In genomic region chr2:21368351-21369170, GRCm38 (mm10) we compare ENCODE assay signal across 7 mouse cellular contexts. TPM values are rescaled to one million over a fixed set of nuclear protein-coding genes. Genes with fewer than 3 reads are reported as not detected.
DNase-seq lines count a peak whose midpoint lies in the region; ATAC-seq and TF ChIP-seq lines count a peak whose summit lies in the region.

No protein-coding gene starts in this region.

- no peak for TF ChIP-seq EP300 in lung, postnatal 0 days (IDR thresholded peaks at IDR 0.05)

- no peak overlapping the region for H3K9ac ChIP-seq in lung, embryonic 15.5 days
- no peak overlapping the region for H3K9ac ChIP-seq in lung, postnatal 0 days (replicated peaks; ENCODE audit: low read depth)
- H3K9ac ChIP-seq in forebrain, embryonic 16.5 days (replicated peaks; ENCODE audit: low read depth, low read length), result peak overlapping the region; percentile 70
- H3K9ac ChIP-seq in stomach, embryonic 16.5 days (ENCODE audit: low read length), result no peak overlapping the region

- H3K36me3 ChIP-seq in lung, embryonic 15.5 days, result no peaks in the 10 kb centered on the region
- no peaks in the 10 kb centered on the region for H3K36me3 ChIP-seq in lung, postnatal 0 days (ENCODE audit: insufficient read depth, low read length)
- H3K36me3 ChIP-seq in forebrain, embryonic 16.5 days (ENCODE audit: control insufficient read depth, insufficient read depth), result no peaks in the 10 kb centered on the region
- no peaks in the 10 kb centered on the region for H3K36me3 ChIP-seq in limb, embryonic 10.5 days
- H3K36me3 ChIP-seq in stomach, embryonic 16.5 days (ENCODE audit: control insufficient read depth, insufficient read depth, low read length), result no peaks in the 10 kb centered on the region

- no peak overlapping the region for H3K27ac ChIP-seq in lung, embryonic 15.5 days
- no peak overlapping the region for H3K27ac ChIP-seq in lung, postnatal 0 days (ENCODE audit: low read length)
- H3K27ac ChIP-seq in forebrain, embryonic 16.5 days (ENCODE audit: low read length), result no peak overlapping the region
- no peak overlapping the region for H3K27ac ChIP-seq in limb, embryonic 10.5 days
- no peak overlapping the region for H3K27ac ChIP-seq in stomach, embryonic 16.5 days (ENCODE audit: low read length)

- no peak overlapping the region for H3K4me2 ChIP-seq in lung, embryonic 15.5 days
- H3K4me2 ChIP-seq in lung, postnatal 0 days (replicated peaks; ENCODE audit: low read depth, low read length), result no peak overlapping the region
- peak overlapping the region; percentile 95 for H3K4me2 ChIP-seq in forebrain, embryonic 16.5 days (ENCODE audit: low read length)
- H3K4me2 ChIP-seq in stomach, embryonic 16.5 days (ENCODE audit: low read depth, low read length), result no peak overlapping the region

- no peak for TF ChIP-seq CTCF in lung, postnatal 0 days (IDR thresholded peaks at IDR 0.05)

- no peak overlapping the region for H3K4me3 ChIP-seq in lung, embryonic 15.5 days
- no peak overlapping the region for H3K4me3 ChIP-seq in lung, postnatal 0 days (ENCODE audit: low read depth, low read length)
- H3K4me3 ChIP-seq in forebrain, embryonic 16.5 days (replicated peaks; ENCODE audit: low read length), result peak overlapping the region; percentile 75
- no peak overlapping the region for H3K4me3 ChIP-seq in limb, embryonic 10.5 days
- H3K4me3 ChIP-seq in stomach, embryonic 16.5 days (replicated peaks; ENCODE audit: low read length), result no peak overlapping the region

- ATAC-seq in lung, embryonic 15.5 days (ENCODE audit: borderline replicate concordance, extremely low read depth, low FRiP score, low TSS enrichment), result peak; percentile 39; the same call in 1 of the 2 replicates
- no peak; the same call in 1 of the 2 replicates for ATAC-seq in lung, postnatal 0 days
- ATAC-seq in forebrain, embryonic 16.5 days, result no peak
- 0 out of 2 replicates have a peak, but pooled peaks have one; percentile 3 for ATAC-seq in stomach, embryonic 16.5 days (ENCODE audit: insufficient read depth, low FRiP score)

- no peaks in the 10 kb centered on the region for H3K9me3 ChIP-seq in lung, embryonic 15.5 days
- no peaks in the 10 kb centered on the region for H3K9me3 ChIP-seq in lung, postnatal 0 days (ENCODE audit: low read length)
- H3K9me3 ChIP-seq in forebrain, embryonic 16.5 days (ENCODE audit: control insufficient read depth, low read length), result no peaks in the 10 kb centered on the region
- H3K9me3 ChIP-seq in limb, embryonic 10.5 days (replicated peaks), result no peaks in the 10 kb centered on the region
- H3K9me3 ChIP-seq in stomach, embryonic 16.5 days (replicated peaks; ENCODE audit: control insufficient read depth, low read length), result no peaks in the 10 kb centered on the region

- 16% methylated on average over 44 of the region's 44 CpGs for WGBS in lung, embryonic 15.5 days
- WGBS in lung, postnatal 0 days, result 19% methylated on average over 39 of the region's 44 CpGs
- 11% methylated on average over 44 of the region's 44 CpGs for WGBS in forebrain, embryonic 16.5 days
- 14% methylated on average over 44 of the region's 44 CpGs for WGBS in limb, embryonic 10.5 days
- WGBS in stomach, embryonic 16.5 days, result 14% methylated on average over 44 of the region's 44 CpGs

- H3K27me3 ChIP-seq in lung, embryonic 15.5 days, result peaks cover 28% of the 10 kb centered on the region
- H3K27me3 ChIP-seq in lung, postnatal 0 days (replicated peaks; ENCODE audit: insufficient read depth, low read length), result no peaks in the 10 kb centered on the region
- H3K27me3 ChIP-seq in forebrain, embryonic 16.5 days (replicated peaks; ENCODE audit: control insufficient read depth, insufficient read depth, low read length), result peaks cover 13% of the 10 kb centered on the region
- peaks cover 36% of the 10 kb centered on the region for H3K27me3 ChIP-seq in limb, embryonic 10.5 days (ENCODE audit: low read depth, poor library complexity, severe bottlenecking)
- H3K27me3 ChIP-seq in stomach, embryonic 16.5 days (ENCODE audit: control insufficient read depth, insufficient read depth, low read length), result peaks cover 18% of the 10 kb centered on the region

- H3K4me1 ChIP-seq in lung, embryonic 15.5 days, result no peaks in the 10 kb centered on the region
- no peaks in the 10 kb centered on the region for H3K4me1 ChIP-seq in lung, postnatal 0 days (ENCODE audit: insufficient read depth, low read depth, low read length)
- H3K4me1 ChIP-seq in forebrain, embryonic 16.5 days (replicated peaks; ENCODE audit: control insufficient read depth, insufficient read depth, low read length), result peaks cover 16% of the 10 kb centered on the region
- H3K4me1 ChIP-seq in limb, embryonic 10.5 days, result peaks cover 7% of the 10 kb centered on the region
- H3K4me1 ChIP-seq in stomach, embryonic 16.5 days (ENCODE audit: control insufficient read depth, insufficient read depth, low read length), result no peaks in the 10 kb centered on the region

- DNase-seq in lung, postnatal 0 days (ENCODE audit: low spot score), result no peak
- peak; percentile 70 to 73 for DNase-seq in cerebellum, postnatal 25 days
- DNase-seq in limb, embryonic 10.5 days (ENCODE audit: low spot score), result peak; percentile 66
- DNase-seq in lung, postnatal 14 days, result no peak

RNA-seq across cellular contexts. Expression of gene Gpr158, which starts 1.2 kb away (rescaled TPM):
- polyA plus RNA-seq in lung, embryonic 15.5 days (2015; fragmentation: Nextera tagmentation; extraction: Ambion mirVana), result 0.02 and 0.04 TPM in 2 replicates
- not detected in 2 replicates for polyA plus RNA-seq in lung, postnatal 0 days (2015; fragmentation: Nextera tagmentation; extraction: Ambion mirVana)
- 1.6 and 2.4 TPM in 2 replicates for polyA plus RNA-seq in forebrain, embryonic 16.5 days (2015; fragmentation: Nextera tagmentation; extraction: Ambion mirVana)
- not detected in 2 replicates for polyA plus RNA-seq in limb, embryonic 10.5 days (2016; fragmentation: Nextera tagmentation; extraction: Ambion mirVana)
- 0.02 and 0.05 TPM in 2 replicates for polyA plus RNA-seq in stomach, embryonic 16.5 days (2015; fragmentation: Nextera tagmentation; extraction: Ambion mirVana)

Comparison
In these comparisons a context has a peak if more than half of its experiments do, and no peak if none do; other contexts are left out.
1. ATAC-seq: peak in lung, embryonic 15.5 days (single experiment) and stomach, embryonic 16.5 days (single experiment); none in lung, postnatal 0 days (single experiment) and forebrain, embryonic 16.5 days (single experiment).
2. DNase-seq: peak in cerebellum, postnatal 25 days (2 of 2) and limb, embryonic 10.5 days (single experiment); none in lung, postnatal 0 days (single experiment) and lung, postnatal 14 days (single experiment).